Mouse (Mus musculus): ENCODE measurements around the gene Sv2c. TPM values are rescaled to one million over a fixed set of nuclear protein-coding genes. Genes with fewer than 3 reads are reported as not detected.
A peak's percentile ranks its signal among the peaks of the same experiment; 100 is the strongest.

The Sv2c gene
- total RNA-seq, 1 experiment from 2014 or later = 3.1 TPM

DNA sequence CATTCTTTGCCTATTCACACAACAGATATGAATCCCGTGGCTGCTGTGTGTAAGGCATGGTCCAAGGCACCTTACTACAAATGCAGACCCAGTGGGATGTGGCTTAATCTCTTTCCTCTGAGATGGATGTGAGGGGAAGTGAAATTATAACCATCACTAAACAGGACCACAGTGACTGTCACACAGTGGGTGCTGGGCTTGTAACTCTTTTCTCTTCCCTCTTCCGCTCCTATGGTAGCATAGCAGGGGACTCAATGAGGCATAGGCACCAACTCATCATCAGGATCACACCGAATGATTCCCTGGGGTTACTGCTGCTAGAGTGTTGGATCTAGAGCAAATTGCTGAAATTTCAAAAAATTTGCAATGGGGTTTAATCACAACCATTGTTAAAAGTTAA lies 188.5 kb downstream of the Sv2c start:
- DNase-seq = no peak

DNA sequence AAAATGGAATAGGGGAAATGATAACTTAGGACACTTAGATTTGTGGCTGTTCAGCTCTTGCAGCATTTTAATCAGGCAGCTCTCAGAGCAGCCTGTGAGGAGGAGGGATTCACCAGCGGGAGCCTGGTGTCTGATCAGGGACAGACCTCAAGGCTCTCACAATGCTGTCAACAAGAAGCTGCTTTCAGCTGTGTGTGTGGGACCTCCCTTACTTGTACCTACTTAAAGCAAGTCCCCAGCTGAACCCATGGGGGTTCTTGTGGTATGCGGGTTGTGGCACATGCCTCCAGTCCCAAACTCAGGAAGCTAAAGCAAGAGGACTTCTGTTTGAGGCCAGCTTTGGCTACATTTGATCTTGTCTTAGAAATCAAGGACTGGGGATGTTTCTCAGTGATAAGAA lies 189.8 kb downstream of the Sv2c start:
- DNase-seq = no peak

DNA sequence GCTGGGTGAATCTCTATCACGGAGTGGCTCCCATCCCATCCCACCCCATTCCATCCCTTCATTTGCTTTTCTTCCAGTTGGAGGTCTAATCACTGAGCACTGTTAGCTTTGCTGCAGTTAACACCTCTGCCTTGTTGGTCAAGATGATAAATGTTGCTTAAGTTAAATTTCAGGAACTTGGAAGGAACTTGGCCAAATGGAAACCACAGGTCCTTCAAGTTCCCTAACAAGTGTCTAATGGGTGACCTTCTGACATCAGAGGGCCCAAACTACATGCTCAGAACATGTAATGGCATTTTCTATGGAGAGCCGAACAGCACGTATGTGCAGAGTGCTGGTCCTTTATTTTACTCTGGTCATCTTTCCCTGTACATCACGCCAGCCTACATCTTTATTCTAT lies 190.5 kb downstream of the Sv2c start:
- no peak for DNase-seq

DNA sequence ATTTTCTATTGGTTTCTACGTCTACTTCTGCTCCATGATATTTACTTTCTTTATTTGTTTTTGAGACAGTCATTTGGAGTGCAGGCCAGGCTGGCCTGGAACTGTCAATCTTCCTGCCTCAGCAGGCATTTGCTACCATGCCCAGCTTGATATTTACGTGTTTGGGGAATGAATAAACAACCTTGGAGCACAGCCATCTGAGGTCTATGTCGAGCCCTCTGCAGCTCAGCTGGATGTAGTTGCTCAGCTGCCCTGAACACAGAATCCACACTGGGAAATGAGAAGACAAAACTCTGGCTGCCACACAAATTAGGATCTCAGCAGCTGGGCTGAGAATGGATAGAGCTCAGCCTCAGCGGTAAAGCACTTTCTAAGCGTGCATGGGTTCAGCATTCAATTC lies 191.6 kb downstream of the Sv2c start:
- no peak for DNase-seq

DNA sequence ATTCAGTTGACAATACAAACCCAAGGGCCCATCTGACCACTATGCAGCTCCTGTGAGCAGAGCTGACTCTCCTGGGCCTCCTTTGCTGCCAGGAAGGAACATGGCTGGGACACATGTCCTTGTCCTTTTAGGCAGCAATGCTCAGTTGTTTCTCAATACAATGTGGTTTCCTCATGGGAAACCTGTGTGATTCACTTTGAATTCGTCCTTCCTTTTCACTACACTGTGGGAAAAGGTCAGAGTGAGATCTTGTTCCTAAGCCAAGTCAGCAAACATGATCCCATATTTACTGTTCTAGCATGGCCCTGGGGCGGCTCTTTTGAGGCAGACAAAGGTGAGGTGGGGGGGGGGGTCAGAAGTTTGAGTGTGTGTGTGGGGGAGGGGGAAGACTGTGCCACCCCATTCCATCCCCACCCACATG lies 208.2 kb downstream of the Sv2c start:
- peak; percentile 53 for DNase-seq

DNA sequence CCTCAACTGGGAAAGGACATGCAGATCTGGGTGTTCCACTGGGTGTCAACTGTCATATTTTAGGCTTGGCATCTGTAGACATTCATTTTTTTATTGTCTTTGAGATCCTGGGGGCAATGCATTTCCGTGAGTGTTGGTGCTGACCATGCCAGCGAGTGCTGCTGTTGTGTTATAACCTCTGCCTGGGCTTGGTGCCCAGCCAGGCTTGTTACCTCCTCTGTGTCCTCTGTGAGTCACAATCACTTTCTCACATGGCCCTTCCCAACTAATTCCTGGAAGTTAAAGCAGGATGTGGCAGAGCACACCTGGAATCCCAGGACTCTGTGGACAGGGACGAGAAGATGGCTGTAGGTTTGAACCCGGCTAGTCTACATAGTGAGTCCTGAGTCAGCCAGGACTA lies 209.8 kb downstream of the Sv2c start:
- peak; percentile 59 for DNase-seq

DNA sequence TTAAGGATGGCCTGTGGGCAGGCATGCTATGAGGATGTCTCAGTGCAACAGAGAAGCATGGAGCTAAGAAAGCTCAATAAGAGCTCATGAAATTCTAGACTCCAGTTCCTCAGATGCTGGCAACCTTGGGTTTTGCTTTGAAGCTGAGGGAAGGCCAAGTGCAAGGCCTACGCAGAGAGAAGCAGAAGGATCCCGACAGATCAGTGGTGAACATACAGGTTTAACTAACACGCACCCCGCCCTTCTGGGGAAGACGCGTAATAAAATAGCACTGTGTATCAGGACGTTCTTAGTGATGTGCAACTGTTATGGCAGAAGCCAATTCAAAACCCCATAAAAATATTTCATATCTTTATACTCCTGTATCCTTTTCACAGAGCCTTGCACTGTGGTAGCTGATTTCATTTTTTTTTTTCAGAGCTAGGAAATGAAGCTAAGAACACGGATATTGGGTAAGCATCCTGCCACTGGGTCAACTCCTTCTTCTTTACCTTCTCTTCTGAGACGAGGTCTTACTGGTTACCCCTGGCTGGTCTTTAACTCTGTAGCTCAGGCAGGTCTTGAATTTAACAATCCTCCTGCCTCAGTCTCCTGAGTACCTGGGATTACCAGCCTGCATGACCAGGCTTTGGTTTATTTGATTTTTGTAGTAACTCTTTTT lies 213.6 kb downstream of the Sv2c start:
- DNase-seq = peak; percentile 18

DNA sequence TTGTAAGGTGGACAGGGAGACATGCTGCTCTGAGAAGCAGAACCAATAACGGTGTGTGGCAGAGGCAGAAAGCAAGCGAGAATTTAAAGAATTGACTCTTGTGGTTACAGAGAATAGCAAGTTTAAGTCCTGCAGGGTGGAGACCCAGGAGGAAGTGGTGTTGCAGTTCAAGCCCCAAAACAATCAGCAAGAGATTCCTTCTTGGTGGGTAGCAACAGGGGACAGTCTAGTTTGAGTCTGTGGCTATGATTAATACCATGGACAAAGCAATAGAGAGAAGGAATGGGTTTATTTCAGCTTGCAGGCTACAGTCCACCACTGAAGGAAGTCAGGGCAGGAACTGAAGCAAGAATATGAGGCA lies 219.4 kb downstream of the Sv2c start:
- no peak for DNase-seq

DNA sequence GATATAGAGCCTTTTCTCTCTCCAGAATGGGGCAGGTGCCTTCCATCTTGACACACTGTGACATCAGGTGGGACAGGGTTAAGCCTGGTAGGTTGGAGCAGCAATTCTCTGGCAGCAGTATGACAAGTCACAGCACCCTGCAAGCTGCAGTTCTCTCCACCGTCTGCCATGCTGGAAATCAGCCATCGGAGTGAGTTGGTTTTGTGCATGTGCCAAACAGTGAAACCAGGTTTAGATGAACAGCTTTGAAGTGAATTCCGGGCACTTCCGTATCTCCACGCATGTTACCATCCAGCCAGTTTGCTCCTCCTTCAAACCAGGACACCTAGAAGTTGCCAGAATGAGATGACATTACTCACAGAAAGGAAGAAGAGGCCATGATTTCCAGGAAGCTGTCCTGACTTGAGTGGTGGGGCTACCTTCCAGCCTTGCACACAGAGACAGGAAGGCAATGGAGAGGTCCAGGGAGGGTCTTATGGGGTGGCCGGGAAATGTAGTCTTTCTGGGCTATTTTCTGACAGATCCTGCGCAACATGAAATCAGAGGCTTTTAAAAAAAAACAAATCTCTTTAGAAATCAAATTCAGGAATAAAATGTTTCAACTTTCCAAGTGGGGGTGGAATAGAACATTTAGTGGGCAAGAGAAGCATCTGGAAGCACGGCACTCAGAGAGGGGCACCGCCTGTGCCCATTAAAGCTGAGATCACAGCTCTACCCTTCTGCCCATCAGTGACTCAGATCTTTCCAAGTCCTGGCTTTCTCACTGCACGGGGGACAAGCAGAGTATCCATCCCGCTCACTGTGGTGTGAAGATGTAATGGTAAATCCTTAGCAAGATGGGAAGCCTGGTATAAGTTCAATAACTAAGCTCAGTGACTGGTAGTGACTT lies 220.0 kb downstream of the Sv2c start:
- peak; percentile 44 for DNase-seq

DNA sequence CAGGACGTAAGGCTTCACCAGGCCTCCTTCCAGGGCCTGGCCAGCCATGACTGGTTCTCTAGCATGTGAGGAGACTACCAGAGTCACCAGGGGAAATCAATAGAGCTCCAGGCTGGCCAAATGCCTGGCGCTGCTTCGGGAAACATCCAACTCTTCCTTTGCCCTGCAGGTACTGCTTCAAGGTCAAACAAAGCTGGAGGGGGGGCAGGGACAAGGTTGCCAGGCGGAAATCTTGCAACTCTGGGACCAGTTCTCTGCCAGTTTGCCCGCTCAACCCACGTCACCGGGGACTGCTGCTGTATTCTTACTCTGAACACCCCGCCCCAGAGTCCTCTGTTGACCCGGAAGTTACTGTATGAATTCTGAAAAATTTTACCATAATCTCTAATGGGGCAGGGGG lies 222.1 kb downstream of the Sv2c start:
- peak; percentile 34 for DNase-seq

DNA sequence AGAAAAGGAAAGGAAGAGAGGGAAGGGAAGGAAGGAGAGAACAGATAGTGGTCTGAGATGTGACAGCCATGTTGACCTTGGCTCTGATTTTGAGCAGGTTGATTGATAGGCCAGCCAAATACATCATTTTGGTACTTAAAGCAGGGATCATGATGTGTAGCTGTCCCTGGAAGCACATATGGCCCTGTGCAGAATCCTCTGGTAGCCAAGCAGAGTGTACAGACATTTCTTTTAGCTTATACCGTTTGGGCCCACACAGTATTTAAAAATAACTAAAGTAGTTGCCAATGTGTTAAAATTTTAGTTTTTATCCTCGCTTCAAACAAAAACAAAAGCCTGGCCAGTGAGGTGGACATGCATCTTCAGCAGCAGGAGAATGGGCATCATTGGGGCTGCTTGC lies 223.1 kb downstream of the Sv2c start:
- DNase-seq = no peak

Other genes starting within 250 kb of the Sv2c start
- 107 and 111 TPM in 2 replicates for gene Iqgap2, start 240.7 kb downstream of the Sv2c start, total RNA-seq (2021)
- 19.3 and 21.0 TPM in 2 replicates for gene Gm20075, start 51.2 kb downstream of the Sv2c start, total RNA-seq (2021)
- gene Gm17190, start 50.5 kb downstream of the Sv2c start, total RNA-seq (2021) = not detected in 2 replicates